Mouse (Mus musculus): ENCODE measurements at regions not wholly inside any gene's neighbourhood (a gene's known extent, or its start where the extent isn't known, plus 50 kb on each side); places are given as distances from the start of the nearest gene placed in this dataset.

- DNase-seq = no peak
Observed at GRCm38 (mm10) chr17:85823036-85823435, 135.0 kb upstream of the Six2 start.

GRCm38 (mm10) chr17:85821861-85822260, 133.8 kb upstream of the Six2 start:
- peak; percentile 35 for DNase-seq

- DNase-seq = peak; percentile 24
Observed at GRCm38 (mm10) chr17:85818098-85818855, 130.2 kb upstream of the Six2 start.

GRCm38 (mm10) chr17:85816521-85816920, 128.4 kb upstream of the Six2 start:
- DNase-seq = no peak

GRCm38 (mm10) chr17:85816056-85816455, 128.0 kb upstream of the Six2 start:
- DNase-seq = no peak

GRCm38 (mm10) chr17:85808580-85808979, 120.5 kb upstream of the Six2 start:
- no peak for DNase-seq

GRCm38 (mm10) chr17:85805726-85806359, 117.8 kb upstream of the Six2 start:
- DNase-seq = no peak

GRCm38 (mm10) chr17:85804631-85805030, 116.6 kb upstream of the Six2 start:
- no peak for DNase-seq

- DNase-seq = no peak
Observed at GRCm38 (mm10) chr17:85801734-85802133, 113.7 kb upstream of the Six2 start.

- DNase-seq = peak; percentile 15
Observed at GRCm38 (mm10) chr17:85801079-85801605, 113.1 kb upstream of the Six2 start.

- DNase-seq = peak; percentile 38
Observed at GRCm38 (mm10) chr17:85800357-85801078, 112.4 kb upstream of the Six2 start.

- peak; percentile 41 for DNase-seq
Observed at GRCm38 (mm10) chr17:85799865-85800356, 111.8 kb upstream of the Six2 start.

GRCm38 (mm10) chr17:85799081-85799864, 111.2 kb upstream of the Six2 start:
- DNase-seq = no peak

GRCm38 (mm10) chr17:85797755-85798154, 109.7 kb upstream of the Six2 start:
- DNase-seq = no peak

- no peak for DNase-seq
Observed at GRCm38 (mm10) chr17:85795820-85796219, 107.7 kb upstream of the Six2 start.

GRCm38 (mm10) chr17:85785625-85786294, 97.7 kb upstream of the Six2 start:
- DNase-seq = no peak

- no peak for DNase-seq
Observed at GRCm38 (mm10) chr17:85780477-85780876, 92.4 kb upstream of the Six2 start.

GRCm38 (mm10) chr17:85776876-85777275, 88.8 kb upstream of the Six2 start:
- no peak for DNase-seq

- no peak for DNase-seq
Observed at GRCm38 (mm10) chr17:85768341-85768740, 80.3 kb upstream of the Six2 start.

GRCm38 (mm10) chr17:85767201-85767862, 79.3 kb upstream of the Six2 start:
- DNase-seq = no peak

GRCm38 (mm10) chr17:85766556-85766955, 78.5 kb upstream of the Six2 start:
- DNase-seq = no peak
